Mouse (Mus musculus) intestine, postnatal 0 days (tissue): Measurements from ENCODE around the gene Phf12. TPM values are rescaled to one million over a fixed set of nuclear protein-coding genes. Genes with fewer than 3 reads are reported as not detected.

ENCODE experiments used
- ATAC-seq: fragments of 200-750 bp; cut with Nextera tagmentation; 2 replicates; pipeline ENCODE4 v1.8.0; 2017; ENCODE audit warnings: mild to moderate bottlenecking, moderate TSS enrichment, moderate library complexity
- H3K27ac ChIP-seq: fragments of 300-500 bp; sonication (generic); 2 replicates; pipeline ENCODE4 v1.5.1; 2014; ENCODE audit warnings: mild to moderate bottlenecking, low read depth, low read length, moderate library complexity
- H3K27me3 ChIP-seq: fragments of 300-500 bp; sonication (generic); replicated peaks from 2 replicates; pipeline ENCODE4 v1.6.1; 2014; ENCODE audit warnings: low read length, mixed read lengths; ENCODE audit not compliant: control insufficient read depth, insufficient read depth
- H3K36me3 ChIP-seq: fragments of 300-500 bp; sonication (generic); 2 replicates; pipeline ENCODE4 v1.6.1; 2014; ENCODE audit warnings: mild to moderate bottlenecking, moderate library complexity; ENCODE audit not compliant: control insufficient read depth, insufficient read depth
- H3K4me1 ChIP-seq: fragments of 300-500 bp; sonication (generic); replicated peaks from 2 replicates; pipeline ENCODE4 v1.6.1; 2014; ENCODE audit warnings: antibody characterized with exemption, low read length, mixed read lengths; ENCODE audit not compliant: control insufficient read depth, insufficient read depth
- H3K4me2 ChIP-seq: fragments of 300-500 bp; sonication (generic); replicated peaks from 2 replicates; pipeline ENCODE4 v1.6.1; 2014; ENCODE audit warnings: low read depth, mild to moderate bottlenecking, moderate library complexity
- H3K4me3 ChIP-seq: fragments of 300-500 bp; sonication (generic); 2 replicates; pipeline ENCODE4 v1.5.1; 2014; ENCODE audit warnings: low read depth, low read length
- H3K9ac ChIP-seq: fragments of 300-500 bp; sonication (generic); 2 replicates; pipeline ENCODE4 v1.6.1; 2014; ENCODE audit warnings: mild to moderate bottlenecking, low read depth, low read length
- H3K9me3 ChIP-seq: fragments of 300-500 bp; sonication (generic); 2 replicates; pipeline ENCODE4 v1.6.1; 2016; ENCODE audit warnings: mixed run types; ENCODE audit not compliant: control insufficient read depth
- CTCF ChIP-seq: sonication (generic); IDR thresholded peaks from 2 replicates; pipeline ENCODE4 v1.5.1; 2016; ENCODE audit warnings: low read depth, mild to moderate bottlenecking, control low read depth, antibody characterized with exemption, moderate library complexity
- WGBS: fragments of 180-500 bp; shearing (Covaris S2); extraction: QIAGEN DNeasy Blood & Tissue Kit; methylation state at CpG from one replicate; pipeline ENCODE4 v1.1.7; 2014; 5-methylcytosine and 5-hydroxymethylcytosine counted together
- polyA plus RNA-seq: library from polyadenylated mRNA; unstranded; fragments of >200 nt; fragmentation: Nextera tagmentation; extraction: Ambion mirVana; gene quantifications from 2 replicates; pipeline ENCODE4 v1.2.1, GENCODE M21; 2015

Gene Phf12
- 7.2 and 8.4 TPM in 2 replicates for polyA plus RNA-seq

- TF ChIP-seq CTCF, result no peak
- under 1% methylated on average over 53 of the region's 62 CpGs for WGBS
- peak within 1 kb of the TSS; percentile 97 for H3K4me3 ChIP-seq
These were observed at the start of gene Phf12 for GRCm38 (mm10) chr11:77982441-77982905. TSS of gene Phf12 (plus strand) at chr11:77982754.

DNA sequence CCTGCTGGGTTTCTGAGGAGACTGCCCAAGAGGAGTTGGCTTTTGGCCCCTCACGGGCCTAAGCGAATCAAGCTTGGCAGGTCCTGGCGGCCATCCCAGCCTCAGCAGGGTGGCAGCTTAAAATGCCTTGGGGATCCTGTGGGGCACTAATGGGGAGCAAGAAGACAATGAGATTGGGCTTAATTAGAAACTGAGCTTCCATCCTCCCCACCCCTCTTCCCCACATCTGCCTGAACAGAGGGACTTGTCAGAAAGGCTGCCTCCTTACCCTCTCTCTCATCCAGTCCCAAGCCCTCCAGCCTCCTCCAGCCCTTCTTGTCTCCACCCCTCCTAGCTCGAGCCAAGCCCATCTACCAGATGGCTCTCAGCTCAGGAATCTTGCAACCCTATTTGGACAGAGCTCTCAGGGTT, 48.4 kb upstream of the Phf12 start:
- Histone ChIP-seq H3K4me2 (no peak overlapping the region), H3K9me3 (no peaks in the 10 kb centered on the region), H3K4me1 (0 out of 2 replicates have a peak, but pooled peaks cover 6% of the 10 kb centered on the region), H3K27me3 (peaks cover 69% of the 10 kb centered on the region), H3K36me3 (no peaks in the 10 kb centered on the region), H3K27ac (no peak overlapping the region), H3K4me3 (no peak overlapping the region), H3K9ac (no peak overlapping the region)
- no peak for ATAC-seq
- TF ChIP-seq CTCF, result no peak
- 2% methylated on average over 4 of the region's 4 CpGs for WGBS

More at GRCm38 (mm10) chr11:77982441-77982905, at the start of gene Phf12:
- Histone ChIP-seq H3K27me3 (no peaks in the 10 kb centered on the region; the same call in 1 of the 2 replicates), H3K9me3 (no peaks in the 10 kb centered on the region), H3K4me2 (peak within 1 kb of the TSS; percentile 92), H3K27ac (peak within 1 kb of the TSS; percentile 93), H3K9ac (peak within 1 kb of the TSS; percentile 92), H3K4me1 (peaks cover 5% of the 10 kb centered on the region), H3K36me3 (no peaks in the 10 kb centered on the region)
- peak; percentile 88 for ATAC-seq

- Histone ChIP-seq H3K4me2 (no peak overlapping the region), H3K4me1 (0 out of 2 replicates have a peak, but pooled peaks cover 6% of the 10 kb centered on the region), H3K27ac (no peak overlapping the region), H3K9ac (no peak overlapping the region), H3K36me3 (no peaks in the 10 kb centered on the region), H3K9me3 (no peaks in the 10 kb centered on the region), H3K4me3 (no peak overlapping the region), H3K27me3 (peaks cover 64% of the 10 kb centered on the region)
- no peak for ATAC-seq
- TF ChIP-seq CTCF, result no peak
- 56% methylated on average over 5 of the region's 5 CpGs for WGBS
These were observed 47.8 kb upstream of the Phf12 start for GRCm38 (mm10) chr11:77934568-77935311.

- H3K36me3 ChIP-seq, result no peaks in the 10 kb centered on the region
- no peaks in the 10 kb centered on the region for H3K9me3 ChIP-seq
- H3K9ac ChIP-seq, result no peak overlapping the region
- TF ChIP-seq CTCF, result no peak
- no peak overlapping the region for H3K4me2 ChIP-seq
- H3K4me1 ChIP-seq, result no peaks in the 10 kb centered on the region
- 11% methylated on average over 8 of the region's 8 CpGs for WGBS
- peaks cover 48% of the 10 kb centered on the region for H3K27me3 ChIP-seq
- H3K4me3 ChIP-seq, result no peak overlapping the region
- H3K27ac ChIP-seq, result no peak overlapping the region
- no peak for ATAC-seq
These were observed 45.7 kb upstream of the Phf12 start for GRCm38 (mm10) chr11:77936846-77937245.

DNA sequence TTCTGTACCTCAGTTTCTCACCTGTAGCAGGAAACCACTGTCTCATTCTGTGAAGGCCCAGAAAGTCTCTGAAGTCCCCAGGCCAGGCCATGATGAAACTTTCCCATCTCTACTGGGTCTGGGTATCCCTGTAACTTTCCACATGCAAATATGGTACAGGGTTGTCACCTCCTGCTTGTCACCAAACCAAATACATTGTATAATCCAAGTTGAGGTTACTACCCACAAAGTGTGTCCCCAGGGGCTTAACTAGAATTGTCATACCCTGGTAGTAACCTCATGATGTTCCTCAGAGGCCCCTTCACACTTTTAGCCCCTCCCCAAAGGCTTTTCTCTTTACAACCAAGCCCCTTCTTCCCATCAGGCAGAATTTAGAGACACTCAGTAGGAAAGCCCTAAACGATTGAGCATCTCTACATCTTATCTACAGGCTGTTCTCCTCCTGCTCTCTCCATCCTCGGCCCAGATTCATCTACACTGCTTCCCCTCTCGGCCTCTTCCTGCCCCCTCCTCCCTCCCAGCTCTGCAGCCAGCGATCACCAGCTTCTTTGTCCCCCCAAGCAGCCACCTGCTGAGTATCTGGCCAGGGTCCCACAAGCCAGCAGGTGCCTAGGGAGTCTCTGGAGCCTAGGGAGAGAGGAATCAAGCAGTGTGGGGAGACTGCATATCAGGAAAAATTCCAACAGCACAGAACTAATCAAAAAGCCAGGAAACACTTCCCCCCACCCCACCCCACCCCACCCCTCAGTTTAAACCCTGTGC, 44.7 kb upstream of the Phf12 start:
- 15% methylated on average over 4 of the region's 4 CpGs for WGBS
- Histone ChIP-seq H3K9me3 (no peaks in the 10 kb centered on the region), H3K4me1 (no peaks in the 10 kb centered on the region), H3K4me2 (no peak overlapping the region), H3K36me3 (no peaks in the 10 kb centered on the region), H3K27ac (no peak overlapping the region), H3K9ac (no peak overlapping the region), H3K27me3 (peaks cover 38% of the 10 kb centered on the region), H3K4me3 (no peak overlapping the region)
- no peak for TF ChIP-seq CTCF
- no peak for ATAC-seq

- Histone ChIP-seq H3K9me3 (no peaks in the 10 kb centered on the region), H3K4me2 (no peak overlapping the region), H3K27ac (no peak overlapping the region), H3K4me1 (no peaks in the 10 kb centered on the region), H3K9ac (no peak overlapping the region), H3K4me3 (no peak overlapping the region), H3K36me3 (no peaks in the 10 kb centered on the region), H3K27me3 (peaks cover 10% of the 10 kb centered on the region; the same call in 1 of the 2 replicates)
- no peak for ATAC-seq
- no peak for TF ChIP-seq CTCF
- 46% methylated on average over 5 of the region's 5 CpGs for WGBS
These were observed 40.3 kb upstream of the Phf12 start for GRCm38 (mm10) chr11:77942230-77942629.
